Mouse (Mus musculus): ENCODE measurements at regions not wholly inside any gene's neighbourhood (a gene's known extent, or its start where the extent isn't known, plus 50 kb on each side); places are given as distances from the start of the nearest gene placed in this dataset.

- TF ChIP-seq TAL1 (conservative IDR thresholded peaks at IDR 0.05; ENCODE audit: low read depth, low read length) (no peak), CTCF (IDR thresholded peaks at IDR 0.05; ENCODE audit: low read depth, low read length) (no peak), POLR2AphosphoS5 (IDR thresholded peaks at IDR 0.05; ENCODE audit: insufficient replicate concordance, low read depth, low read length) (no peak)
Measured at GRCm38 (mm10) chr2:61346012-61346760, 232.2 kb upstream of the Tank start.
